Mouse (Mus musculus) yolk sac, embryonic 10.5 days (tissue): Measurements from ENCODE around the gene Colca2.

ENCODE experiments used
- DNase-seq: peaks from one replicate; pipeline ENCODE4 v3.0.0-alpha.2; 2017; ENCODE audit warnings: low spot score

Colca2 gene

DNA sequence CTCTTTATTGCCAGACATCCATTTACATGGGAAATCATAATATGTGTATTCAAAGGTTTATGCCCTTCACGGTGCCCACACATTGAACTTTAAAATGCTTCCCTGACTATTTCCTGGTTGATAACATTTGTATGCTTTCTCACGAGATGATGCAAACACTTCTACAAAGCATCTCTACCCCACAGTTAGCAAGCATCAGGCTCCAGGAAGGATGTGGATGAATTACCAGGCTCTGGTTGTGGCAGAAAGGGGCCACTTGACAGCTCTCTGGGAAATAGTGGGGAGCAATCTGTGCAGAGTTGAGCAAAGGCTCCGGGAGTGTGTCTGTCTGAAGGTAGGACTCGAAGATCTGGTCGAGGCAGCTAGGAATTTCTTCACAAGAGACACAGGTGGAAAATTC lies 6.3 kb downstream of the Colca2 start:
- no peak for DNase-seq

DNA sequence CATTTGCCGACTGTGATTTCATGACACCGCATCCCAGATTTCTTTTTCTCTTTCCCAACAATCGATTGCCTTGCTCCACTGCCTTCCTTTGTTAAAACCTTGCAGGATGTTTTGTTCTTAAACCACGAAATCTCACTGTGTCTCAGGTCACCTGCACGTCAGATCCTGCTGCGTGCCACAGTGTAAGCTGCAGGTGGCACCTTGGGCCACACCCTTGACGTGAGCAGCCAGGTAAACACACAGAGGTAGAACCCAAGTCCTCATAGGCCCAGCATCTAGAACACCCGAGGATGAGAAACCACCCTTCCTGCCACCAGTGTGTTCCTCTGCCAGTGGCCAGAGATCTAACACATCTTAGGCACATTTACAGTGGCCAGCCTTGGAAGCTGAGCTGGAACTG lies 7.3 kb downstream of the Colca2 start:
- no peak for DNase-seq

GRCm38 (mm10) chr9:51268852-51269251 lies 9.5 kb downstream of the Colca2 start:
- no peak for DNase-seq

- no peak for DNase-seq
Measured at GRCm38 (mm10) chr9:51258426-51258825, 19.9 kb downstream of the Colca2 start.

DNA sequence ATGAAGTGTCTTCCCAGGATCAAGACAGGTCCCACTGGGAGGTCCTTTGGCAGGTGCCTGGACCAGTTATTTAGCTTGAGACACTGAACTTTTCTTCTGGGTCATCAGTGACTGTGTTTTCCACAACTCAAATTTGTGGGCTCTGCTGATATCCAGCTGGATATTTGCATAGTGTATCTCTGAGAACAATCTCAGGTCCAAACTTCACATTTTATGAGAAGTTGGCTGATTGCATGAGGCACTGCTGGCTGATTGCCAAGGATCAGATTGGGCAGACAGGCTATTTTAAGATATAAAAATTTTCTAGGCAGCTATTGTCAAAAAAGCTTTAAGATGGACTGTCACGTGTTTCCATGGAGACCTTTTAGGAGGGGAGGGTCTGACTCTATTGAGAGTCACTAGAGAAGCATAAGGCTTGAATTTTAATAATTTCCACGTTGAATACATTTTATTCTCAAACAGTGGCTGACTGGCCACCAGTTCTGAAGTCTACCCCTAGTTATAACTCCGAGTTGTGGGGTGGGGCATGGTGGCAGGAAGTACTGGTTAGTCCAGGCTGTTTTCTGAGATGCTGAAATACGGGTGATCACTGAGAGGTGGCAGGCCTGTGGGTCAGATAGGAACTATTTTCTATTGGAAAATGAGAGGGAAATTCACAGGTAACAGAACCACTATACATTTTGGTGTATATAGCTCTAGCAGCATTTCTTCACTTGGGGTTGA lies 21.4 kb downstream of the Colca2 start:
- DNase-seq: no peak

DNA sequence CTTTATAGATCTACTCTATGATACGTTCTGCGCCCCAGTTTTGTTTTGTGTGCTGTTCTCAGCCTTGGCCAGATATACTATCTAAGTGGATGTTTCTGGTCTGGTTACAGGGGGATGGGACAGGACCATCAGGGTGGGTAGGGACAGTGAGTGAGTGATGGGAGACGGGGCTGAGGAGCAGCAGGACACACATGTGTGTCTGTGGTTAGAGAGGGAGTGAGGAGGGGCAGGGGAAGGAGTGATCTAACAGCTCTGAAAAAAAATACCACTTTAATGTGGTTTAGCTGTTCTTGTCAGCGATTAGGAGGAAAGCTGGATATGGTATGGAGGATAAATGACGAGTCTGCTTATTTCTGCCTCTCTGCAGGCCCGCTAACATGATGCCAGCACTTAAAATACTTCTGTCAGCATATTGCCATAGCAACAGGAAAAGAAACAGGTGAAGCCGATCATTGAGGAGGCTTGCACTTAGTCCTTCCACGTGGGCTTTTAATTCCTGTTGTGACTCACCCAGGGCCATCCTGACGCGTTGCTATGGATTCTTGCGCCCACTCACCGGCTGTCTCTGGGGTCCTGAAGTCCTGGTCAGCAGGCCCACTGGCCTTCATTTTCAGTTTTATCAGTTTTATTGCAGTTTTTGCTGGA lies 39.5 kb downstream of the Colca2 start:
- no peak for DNase-seq

DNA sequence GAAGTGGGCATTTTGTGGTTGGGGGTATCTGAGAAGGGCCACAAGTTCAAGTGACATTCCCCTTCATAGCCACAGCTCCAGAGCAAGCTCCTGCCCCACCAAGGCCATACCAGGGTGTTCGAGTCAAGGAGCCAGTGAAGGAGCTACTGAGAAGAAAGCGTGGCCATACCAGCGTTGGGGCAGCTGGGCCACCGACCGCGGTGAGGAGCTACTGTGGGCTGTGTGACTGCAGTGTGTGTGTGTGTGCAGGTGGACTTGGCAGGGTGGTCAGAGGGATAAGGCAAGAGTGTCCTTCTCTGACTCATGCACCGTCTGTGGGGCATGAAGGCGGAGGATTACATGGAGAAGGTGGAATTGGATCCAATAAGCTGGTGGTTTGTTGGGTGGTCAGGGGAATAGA lies 46.2 kb downstream of the Colca2 start:
- no peak for DNase-seq

GRCm38 (mm10) chr9:51230701-51231389 lies 47.5 kb downstream of the Colca2 start:
- DNase-seq: peak; percentile 83

DNA sequence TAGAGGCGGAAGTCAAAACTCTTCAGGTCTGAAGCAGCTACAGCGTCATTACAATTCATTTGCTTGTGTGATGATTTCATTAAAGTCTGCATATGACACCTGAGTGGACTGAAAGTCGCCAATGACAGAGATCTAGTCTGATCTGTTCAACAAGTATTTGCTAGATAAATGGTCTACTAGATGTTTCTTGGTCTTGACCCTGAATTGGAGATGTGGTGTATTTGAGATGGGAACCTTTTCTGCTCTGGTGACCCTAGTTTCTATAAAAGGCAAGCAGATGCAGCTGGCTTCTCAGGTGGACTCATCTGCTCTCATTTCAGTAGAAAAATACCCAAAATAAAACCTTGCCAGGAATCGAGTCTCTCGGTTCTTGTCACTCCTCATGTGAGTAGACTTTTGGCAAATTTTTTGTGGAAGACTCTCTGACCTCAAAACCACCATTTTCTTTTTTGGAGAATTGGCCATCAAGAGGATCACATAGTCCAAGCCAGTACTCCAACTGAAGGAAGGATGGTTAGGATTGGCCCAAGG lies 52.7 kb downstream of the Colca2 start:
- DNase-seq: no peak
